Mouse (Mus musculus) midbrain, embryonic 10.5 days (tissue): Measurements from ENCODE around the gene Ccdc172. TPM values are rescaled to one million over a fixed set of nuclear protein-coding genes. Genes with fewer than 3 reads are reported as not detected.

Experiments used
- DNase-seq: peaks from one replicate; pipeline ENCODE4 v3.0.0-alpha.2; 2017; ENCODE audit warnings: low spot score
- H3K27ac ChIP-seq: fragments of 300-500 bp; sonication (generic); replicated peaks from 2 replicates; pipeline ENCODE4 v1.5.1; 2016; ENCODE audit warnings: mild to moderate bottlenecking
- H3K27me3 ChIP-seq: fragments of 300-500 bp; sonication (generic); 2 replicates; pipeline ENCODE4 v1.6.1; 2016; ENCODE audit warnings: low read depth, mild to moderate bottlenecking; ENCODE audit not compliant: poor library complexity, severe bottlenecking
- H3K36me3 ChIP-seq: fragments of 300-500 bp; sonication (generic); 2 replicates; pipeline ENCODE4 v1.6.1; 2016; ENCODE audit warnings: mild to moderate bottlenecking, moderate library complexity
- H3K4me1 ChIP-seq: fragments of 300-500 bp; sonication (generic); 2 replicates; pipeline ENCODE4 v1.6.1; 2016
- H3K4me3 ChIP-seq: fragments of 300-500 bp; sonication (generic); 2 replicates; pipeline ENCODE4 v1.5.1; 2016; ENCODE audit warnings: mild to moderate bottlenecking, moderate library complexity
- H3K9me3 ChIP-seq: fragments of 300-500 bp; sonication (generic); replicated peaks from 2 replicates; pipeline ENCODE4 v1.6.1; 2016; ENCODE audit warnings: mild to moderate bottlenecking
- WGBS: fragments of 180-500 bp; shearing (Covaris S2); methylation state at CpG from one replicate; pipeline ENCODE4 v1.1.7; 2016; 5-methylcytosine and 5-hydroxymethylcytosine counted together
- polyA plus RNA-seq: library from polyadenylated mRNA; unstranded; fragments of >200 nt; fragmentation: Nextera tagmentation; extraction: Ambion mirVana; gene quantifications from 2 replicates; pipeline ENCODE4 v1.2.1, GENCODE M21; 2016

The Ccdc172 gene
- polyA plus RNA-seq, 1 experiment from 2014 or later: not detected

- WGBS: 95% methylated on average over 7 of the region's 7 CpGs
- no peak for DNase-seq
Observed at GRCm38 (mm10) chr19:58582018-58582417, 70.2 kb downstream of the Ccdc172 start.

GRCm38 (mm10) chr19:58582956-58583355 is 71.2 kb downstream of the Ccdc172 start:
- Histone ChIP-seq H3K4me1 (no peaks in the 10 kb centered on the region), H3K36me3 (no peaks in the 10 kb centered on the region), H3K4me3 (no peak overlapping the region), H3K27me3 (no peaks in the 10 kb centered on the region), H3K9me3 (no peaks in the 10 kb centered on the region), H3K27ac (no peak overlapping the region)
- WGBS: 93% methylated on average over 5 of the region's 5 CpGs
- no peak for DNase-seq

More at GRCm38 (mm10) chr19:58582018-58582417, 70.2 kb downstream of the Ccdc172 start:
- Histone ChIP-seq H3K36me3 (no peaks in the 10 kb centered on the region), H3K27me3 (no peaks in the 10 kb centered on the region), H3K4me1 (no peaks in the 10 kb centered on the region), H3K27ac (no peak overlapping the region), H3K4me3 (no peak overlapping the region), H3K9me3 (no peaks in the 10 kb centered on the region)

DNA sequence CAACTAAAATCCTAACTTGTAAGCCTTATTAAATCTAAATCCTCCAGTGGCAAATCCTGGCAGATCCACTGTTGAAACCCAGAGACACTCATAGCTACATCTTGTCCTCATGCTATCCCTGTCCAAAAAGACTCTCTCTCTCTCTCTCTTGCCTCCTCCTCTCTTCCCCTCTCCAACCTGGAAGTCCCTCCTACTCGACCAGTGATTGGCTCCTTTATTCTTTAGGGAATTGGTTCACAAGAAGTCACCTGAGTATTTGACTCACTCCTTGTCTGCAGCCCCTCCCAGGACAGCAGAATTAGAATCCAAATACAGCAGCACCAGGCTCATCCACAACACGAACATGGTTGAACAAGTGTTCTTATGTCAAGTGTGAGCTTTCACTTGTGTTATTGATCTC is 74.3 kb downstream of the Ccdc172 start:
- DNase-seq: peak; percentile 5
- Histone ChIP-seq H3K27ac (no peak overlapping the region), H3K4me1 (0 out of 2 replicates have a peak, but pooled peaks cover 3% of the 10 kb centered on the region), H3K4me3 (no peak overlapping the region), H3K27me3 (no peaks in the 10 kb centered on the region), H3K36me3 (no peaks in the 10 kb centered on the region), H3K9me3 (no peaks in the 10 kb centered on the region)
- 79% methylated on average over 2 of the region's 2 CpGs for WGBS

DNA sequence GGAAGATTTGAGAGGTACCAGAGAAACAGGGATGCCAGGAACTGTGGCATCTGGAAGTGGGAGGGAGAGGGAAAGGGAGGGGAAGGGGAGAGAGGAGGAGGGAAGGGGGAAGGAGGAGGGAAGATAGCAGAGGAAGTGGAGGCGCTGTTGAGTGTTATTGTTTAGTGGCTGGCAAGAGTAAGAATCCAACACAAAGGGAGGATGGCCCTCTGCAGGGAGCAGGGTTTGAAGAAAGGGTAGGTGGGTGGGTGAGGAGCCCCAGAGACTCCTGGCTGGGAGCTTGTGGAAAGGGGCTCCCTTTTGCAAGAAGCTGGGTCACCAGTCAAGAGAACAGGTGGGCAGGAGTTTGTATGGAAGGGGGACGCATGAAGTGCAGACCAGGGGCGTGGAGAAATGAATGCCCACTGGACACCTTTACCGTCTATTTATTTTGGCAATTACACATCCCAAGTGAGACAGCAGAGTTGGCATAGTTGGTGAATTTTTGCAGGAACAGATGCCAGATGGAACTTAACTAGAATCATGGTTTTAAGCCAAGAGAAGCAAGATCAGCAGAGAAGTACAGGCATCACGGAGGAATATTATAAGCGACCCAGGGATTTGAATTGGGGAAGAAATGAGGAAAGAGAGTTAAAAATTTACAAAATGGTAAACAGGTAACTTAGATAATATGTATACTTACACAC is 78.6 kb downstream of the Ccdc172 start:
- WGBS: 77% methylated on average over 6 of the region's 6 CpGs
- DNase-seq: peak; percentile 6
- Histone ChIP-seq H3K36me3 (no peaks in the 10 kb centered on the region), H3K27ac (no peak overlapping the region), H3K4me3 (no peak overlapping the region), H3K27me3 (no peaks in the 10 kb centered on the region), H3K4me1 (0 out of 2 replicates have a peak, but pooled peaks cover 3% of the 10 kb centered on the region), H3K9me3 (peaks cover 10% of the 10 kb centered on the region)

DNA sequence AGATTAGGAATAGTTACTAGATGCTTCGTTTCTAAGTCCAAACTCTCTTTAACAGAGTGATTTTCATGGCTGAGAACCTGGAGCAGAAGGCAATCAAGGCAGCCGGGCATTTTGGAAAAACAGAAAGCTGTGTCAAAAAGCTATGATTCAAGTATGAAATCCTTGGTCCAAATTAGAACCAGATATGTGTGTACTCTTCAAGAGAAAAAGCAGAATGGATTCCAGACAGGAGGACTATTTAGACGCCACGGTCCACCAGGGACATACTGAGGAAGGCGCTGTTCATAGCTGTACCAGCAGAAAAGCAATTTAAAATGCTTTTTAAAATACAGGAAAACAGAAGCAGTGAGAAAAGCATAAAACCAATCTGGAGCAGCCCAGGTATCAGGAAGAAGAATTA is 88.6 kb downstream of the Ccdc172 start:
- no peak overlapping the region for H3K27ac ChIP-seq
- WGBS: 86% methylated on average over 5 of the region's 5 CpGs

More for the DNA sequence above, 88.6 kb downstream of the Ccdc172 start:
- no peaks in the 10 kb centered on the region for H3K27me3 ChIP-seq
- H3K36me3 ChIP-seq: no peaks in the 10 kb centered on the region
- no peak for DNase-seq
- peaks cover 16% of the 10 kb centered on the region for H3K9me3 ChIP-seq
- H3K4me3 ChIP-seq: no peak overlapping the region
- no peaks in the 10 kb centered on the region for H3K4me1 ChIP-seq

Other genes with a start within 250 kb of the Ccdc172 start
- gene Gfra1, start 56.1 kb upstream of the Ccdc172 start, polyA plus RNA-seq: 22.1 and 34.3 TPM in 2 replicates
- gene Pnlip, start 140.5 kb downstream of the Ccdc172 start, polyA plus RNA-seq: not detected in 2 replicates
- gene Pnliprp1, start 216.9 kb downstream of the Ccdc172 start, polyA plus RNA-seq: 0.14 and 0.22 TPM in 2 replicates
- gene Pnliprp2, start 247.7 kb downstream of the Ccdc172 start, polyA plus RNA-seq: not detected in 2 replicates